Mouse (Mus musculus): Measurements from ENCODE around the gene Lrrc74a. TPM values are rescaled to one million over a fixed set of nuclear protein-coding genes. Genes with fewer than 3 reads are reported as not detected.

The Lrrc74a gene
- polyA plus RNA-seq, 1 experiment = not detected

DNA sequence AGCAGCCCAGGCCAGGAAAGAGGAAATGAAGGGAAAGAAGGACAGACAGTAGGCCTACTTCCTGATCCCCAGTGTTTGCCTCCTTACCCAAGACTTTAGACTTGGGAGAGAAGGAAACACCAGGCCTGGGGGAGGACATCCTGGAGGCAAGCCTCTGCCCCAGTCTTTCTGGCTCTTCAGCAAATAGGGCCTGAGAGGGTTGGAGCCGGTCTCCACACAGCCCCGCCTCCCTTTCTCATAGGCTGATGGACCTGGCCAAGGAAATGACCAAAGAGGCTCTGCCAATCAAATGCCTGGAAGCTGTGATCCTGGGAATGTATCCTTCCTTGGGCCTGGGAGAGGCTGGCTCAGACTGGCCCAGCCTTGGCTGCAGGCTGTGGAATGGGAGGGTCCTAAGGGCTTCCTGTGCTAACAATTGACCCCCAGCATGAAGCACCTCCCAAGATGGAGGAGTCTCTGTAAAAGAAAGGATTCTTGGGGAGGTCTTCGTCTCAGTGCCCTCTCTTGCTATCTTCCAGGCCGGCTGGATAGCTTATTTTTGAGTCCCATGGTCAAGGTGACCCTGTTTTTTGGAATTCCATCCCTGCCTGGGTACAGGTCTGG, 46.1 kb upstream of the Lrrc74a start:
- TF ChIP-seq USF1 (IDR thresholded peaks at IDR 0.05; ENCODE audit: low read depth) (no peak), CEBPB (IDR thresholded peaks at IDR 0.05; ENCODE audit: insufficient read depth, poor library complexity, severe bottlenecking) (no peak), MYOG (IDR thresholded peaks at IDR 0.05; ENCODE audit: control insufficient read depth in 1 of 3, insufficient read depth in 1 of 3, insufficient read length in 2 of 3, low read depth in 2 of 3) (no peak), TCF12 (IDR thresholded peaks at IDR 0.05; ENCODE audit: insufficient read depth, poor library complexity, severe bottlenecking) (no peak), SRF (IDR thresholded peaks at IDR 0.05; ENCODE audit: control insufficient read depth, insufficient read length, low read depth) (no peak), POLR2A (IDR thresholded peaks at IDR 0.05; ENCODE audit: insufficient read length, low read depth) (no peak), REST (IDR thresholded peaks at IDR 0.05; ENCODE audit: insufficient read depth, insufficient read length) (no peak), E2F4 (IDR thresholded peaks at IDR 0.05; ENCODE audit: insufficient read depth) (no peak), TCF3 (IDR thresholded peaks at IDR 0.05; ENCODE audit: insufficient read length, low read depth) (no peak), MAX (IDR thresholded peaks at IDR 0.05; ENCODE audit: low read depth) (no peak), POLR2AphosphoS2 (IDR thresholded peaks at IDR 0.05; ENCODE audit: insufficient read length, low read depth) (no peak), MYOD1 (IDR thresholded peaks at IDR 0.05; ENCODE audit: control insufficient read depth in 1 of 3, insufficient read length in 2 of 3, low read depth in 2 of 3) (no peak)
- H3K36me3 ChIP-seq (ENCODE audit: control insufficient read depth, insufficient read depth) = no peaks in the 10 kb centered on the region
- H3K4me2 ChIP-seq (ENCODE audit: low read depth) = no peak overlapping the region
- H3ac ChIP-seq (ENCODE audit: control insufficient read depth, insufficient read length) = no peak overlapping the region
- H3K79me2 ChIP-seq (ENCODE audit: control insufficient read depth, insufficient read depth) = no peaks in the 10 kb centered on the region
- H3K4me3 ChIP-seq = no peak overlapping the region
- peaks cover 4% of the 10 kb centered on the region for H3K27me3 ChIP-seq (ENCODE audit: control insufficient read depth, insufficient read depth, insufficient read length)

DNA sequence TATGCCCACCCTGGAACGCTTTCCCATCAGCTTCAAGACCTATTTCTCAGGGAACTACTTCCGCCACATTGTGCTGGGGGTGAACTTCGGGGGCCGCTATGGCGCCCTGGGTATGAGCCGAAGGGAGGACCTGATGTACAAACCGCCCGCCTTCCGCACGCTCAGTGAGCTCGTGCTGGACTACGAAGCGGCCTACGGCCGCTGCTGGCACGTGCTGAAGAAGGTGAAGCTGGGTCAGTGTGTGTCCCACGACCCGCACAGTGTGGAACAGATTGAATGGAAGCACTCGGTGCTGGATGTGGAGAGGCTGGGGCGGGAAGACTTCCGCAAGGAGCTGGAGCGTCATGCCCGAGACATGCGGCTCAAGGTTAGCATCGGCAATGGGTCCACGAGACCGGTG, 45.3 kb upstream of the Lrrc74a start:
- TF ChIP-seq CEBPB (IDR thresholded peaks at IDR 0.05; ENCODE audit: insufficient read depth, poor library complexity, severe bottlenecking) = no peak
- no peaks in the 10 kb centered on the region for H3K36me3 ChIP-seq (ENCODE audit: control insufficient read depth, insufficient read depth)
- no peak overlapping the region for H3ac ChIP-seq (ENCODE audit: control insufficient read depth, insufficient read length)
- H3K79me2 ChIP-seq (ENCODE audit: control insufficient read depth, insufficient read depth) = no peaks in the 10 kb centered on the region
- peaks cover 4% of the 10 kb centered on the region for H3K27me3 ChIP-seq (ENCODE audit: control insufficient read depth, insufficient read depth, insufficient read length)
- no peak overlapping the region for H3K4me2 ChIP-seq (ENCODE audit: low read depth)
- H3K4me3 ChIP-seq = no peak overlapping the region

DNA sequence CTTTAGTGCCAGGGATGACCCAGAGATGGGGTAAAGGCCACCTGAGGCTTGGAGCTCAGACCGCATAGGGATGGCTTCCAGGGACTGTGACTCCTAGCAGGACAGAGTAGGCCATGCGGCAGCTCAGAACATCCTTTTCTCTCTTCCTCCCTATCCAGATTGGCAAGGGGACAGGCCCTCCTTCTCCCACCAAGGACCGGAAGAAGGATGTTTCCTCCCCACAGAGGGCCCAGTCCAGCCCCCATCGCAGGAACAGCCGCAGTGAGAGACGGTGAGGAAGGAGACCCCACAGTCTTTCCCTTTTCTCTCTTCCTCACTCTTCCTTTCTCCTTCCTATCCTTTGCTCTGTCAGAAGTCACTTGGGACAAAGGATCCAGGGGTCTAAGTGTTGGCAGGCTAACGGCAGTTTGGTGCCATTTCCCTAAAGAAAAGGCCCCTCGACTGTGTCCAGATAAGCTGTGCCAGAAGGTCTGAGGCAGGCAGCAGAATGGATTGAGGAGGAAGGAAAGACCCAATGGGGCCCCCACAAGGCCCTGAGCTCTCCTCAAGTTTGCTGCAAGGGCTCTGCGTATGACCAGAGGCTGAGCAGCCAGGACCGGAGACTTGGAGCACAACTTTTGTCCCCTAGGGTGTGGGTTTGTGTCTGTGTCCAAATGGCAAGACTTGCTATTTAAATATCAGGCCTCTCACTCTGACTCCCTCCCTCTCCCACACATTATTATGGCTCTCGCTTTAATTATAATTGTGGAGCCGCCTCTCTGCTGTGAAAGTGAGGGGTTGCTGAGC, 43.3 kb upstream of the Lrrc74a start:
- H3K36me3 ChIP-seq (ENCODE audit: control insufficient read depth, insufficient read depth) = no peaks in the 10 kb centered on the region
- H3K4me2 ChIP-seq (ENCODE audit: low read depth) = no peak overlapping the region
- TF ChIP-seq CEBPB (IDR thresholded peaks at IDR 0.05; ENCODE audit: insufficient read depth, poor library complexity, severe bottlenecking) (no peak), TCF12 (IDR thresholded peaks at IDR 0.05; ENCODE audit: insufficient read depth, poor library complexity, severe bottlenecking) (no peak), POLR2A (IDR thresholded peaks at IDR 0.05; ENCODE audit: insufficient read length, low read depth) (no peak), REST (IDR thresholded peaks at IDR 0.05; ENCODE audit: insufficient read depth, insufficient read length) (no peak), E2F4 (IDR thresholded peaks at IDR 0.05; ENCODE audit: insufficient read depth) (no peak), MYOD1 (IDR thresholded peaks at IDR 0.05; ENCODE audit: control insufficient read depth in 1 of 3, insufficient read length in 2 of 3, low read depth in 2 of 3) (no peak), SRF (IDR thresholded peaks at IDR 0.05; ENCODE audit: control insufficient read depth, insufficient read length, low read depth) (no peak), USF1 (IDR thresholded peaks at IDR 0.05; ENCODE audit: low read depth) (no peak), POLR2AphosphoS2 (IDR thresholded peaks at IDR 0.05; ENCODE audit: insufficient read length, low read depth) (no peak), TCF3 (IDR thresholded peaks at IDR 0.05; ENCODE audit: insufficient read length, low read depth) (no peak), MYOG (IDR thresholded peaks at IDR 0.05; ENCODE audit: control insufficient read depth in 1 of 3, insufficient read depth in 1 of 3, insufficient read length in 2 of 3, low read depth in 2 of 3) (no peak)
- no peak overlapping the region for H3K4me3 ChIP-seq
- H3ac ChIP-seq (ENCODE audit: control insufficient read depth, insufficient read length) = no peak overlapping the region
- H3K27me3 ChIP-seq (ENCODE audit: control insufficient read depth, insufficient read depth, insufficient read length) = no peaks in the 10 kb centered on the region
- no peaks in the 10 kb centered on the region for H3K79me2 ChIP-seq (ENCODE audit: control insufficient read depth, insufficient read depth)

DNA sequence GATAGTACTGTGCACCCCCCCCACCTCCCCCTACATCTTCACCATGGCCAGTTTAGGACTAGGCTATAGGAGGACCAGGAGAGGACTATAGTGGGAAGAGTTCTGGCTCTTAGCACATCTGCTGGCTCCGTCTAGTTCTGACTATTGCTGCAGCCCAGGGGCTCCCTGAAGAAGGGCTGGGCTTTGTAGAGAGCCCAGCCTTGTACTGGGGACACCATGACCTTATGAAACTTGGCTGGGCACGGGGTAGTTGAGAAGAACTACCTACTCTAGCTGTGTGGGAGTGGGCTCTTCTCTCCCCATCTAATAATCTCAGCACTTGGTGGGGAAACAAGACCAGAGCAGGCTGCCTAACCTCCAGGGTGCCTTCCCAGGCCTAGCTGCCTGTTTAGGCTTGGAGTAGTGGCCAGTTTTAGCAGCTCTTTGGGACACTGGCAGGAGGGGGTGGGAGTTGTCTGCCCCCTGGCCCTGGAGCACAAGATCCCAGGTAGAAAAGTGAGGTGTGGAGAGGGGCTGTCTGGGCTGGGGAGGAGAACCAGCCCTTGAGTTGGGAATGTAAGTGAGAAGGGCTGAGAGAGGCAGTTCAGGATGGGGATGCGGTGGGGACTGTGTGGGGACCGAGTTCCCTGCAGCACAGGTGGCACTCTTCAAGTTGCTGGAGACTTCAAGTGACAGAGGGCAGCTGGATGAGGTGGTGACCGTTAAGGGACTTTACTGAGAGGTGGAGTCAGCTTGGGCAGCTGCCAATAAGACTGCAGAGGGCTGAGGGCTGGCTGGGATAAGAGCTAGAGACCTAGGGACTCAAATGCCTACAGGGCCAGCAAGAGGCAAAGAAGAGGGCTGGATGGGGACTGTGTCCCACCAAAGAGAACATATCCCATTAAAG, 41.5 kb upstream of the Lrrc74a start:
- no peak overlapping the region for H3K4me3 ChIP-seq
- H3ac ChIP-seq (ENCODE audit: control insufficient read depth, insufficient read length) = no peak overlapping the region
- no peaks in the 10 kb centered on the region for H3K27me3 ChIP-seq (ENCODE audit: control insufficient read depth, insufficient read depth, insufficient read length)
- no peak overlapping the region for H3K4me2 ChIP-seq (ENCODE audit: low read depth)
- no peak for TF ChIP-seq MAX (IDR thresholded peaks at IDR 0.05; ENCODE audit: low read depth)
- TF ChIP-seq POLR2A (IDR thresholded peaks at IDR 0.05; ENCODE audit: insufficient read length, low read depth) = no peak
- TF ChIP-seq USF1 (IDR thresholded peaks at IDR 0.05; ENCODE audit: low read depth) = no peak
- TF ChIP-seq TCF12 (IDR thresholded peaks at IDR 0.05; ENCODE audit: insufficient read depth, poor library complexity, severe bottlenecking) = no peak
- TF ChIP-seq POLR2AphosphoS2 (IDR thresholded peaks at IDR 0.05; ENCODE audit: insufficient read length, low read depth) = no peak
- no peak for TF ChIP-seq MYOG (IDR thresholded peaks at IDR 0.05; ENCODE audit: control insufficient read depth in 1 of 3, insufficient read depth in 1 of 3, insufficient read length in 2 of 3, low read depth in 2 of 3)
- no peak for TF ChIP-seq REST (IDR thresholded peaks at IDR 0.05; ENCODE audit: insufficient read depth, insufficient read length)
- no peak for TF ChIP-seq MYOD1 (IDR thresholded peaks at IDR 0.05; ENCODE audit: control insufficient read depth in 1 of 3, insufficient read length in 2 of 3, low read depth in 2 of 3)
- no peak for TF ChIP-seq TCF3 (IDR thresholded peaks at IDR 0.05; ENCODE audit: insufficient read length, low read depth)
- no peak for TF ChIP-seq E2F4 (IDR thresholded peaks at IDR 0.05; ENCODE audit: insufficient read depth)
- no peak for TF ChIP-seq CEBPB (IDR thresholded peaks at IDR 0.05; ENCODE audit: insufficient read depth, poor library complexity, severe bottlenecking)
- H3K79me2 ChIP-seq (ENCODE audit: control insufficient read depth, insufficient read depth) = no peaks in the 10 kb centered on the region
- no peaks in the 10 kb centered on the region for H3K36me3 ChIP-seq (ENCODE audit: control insufficient read depth, insufficient read depth)

Data from myocyte (in vitro differentiated cells).